ENCODE assay signal across 8 mouse cellular contexts in the genomic region with DNA sequence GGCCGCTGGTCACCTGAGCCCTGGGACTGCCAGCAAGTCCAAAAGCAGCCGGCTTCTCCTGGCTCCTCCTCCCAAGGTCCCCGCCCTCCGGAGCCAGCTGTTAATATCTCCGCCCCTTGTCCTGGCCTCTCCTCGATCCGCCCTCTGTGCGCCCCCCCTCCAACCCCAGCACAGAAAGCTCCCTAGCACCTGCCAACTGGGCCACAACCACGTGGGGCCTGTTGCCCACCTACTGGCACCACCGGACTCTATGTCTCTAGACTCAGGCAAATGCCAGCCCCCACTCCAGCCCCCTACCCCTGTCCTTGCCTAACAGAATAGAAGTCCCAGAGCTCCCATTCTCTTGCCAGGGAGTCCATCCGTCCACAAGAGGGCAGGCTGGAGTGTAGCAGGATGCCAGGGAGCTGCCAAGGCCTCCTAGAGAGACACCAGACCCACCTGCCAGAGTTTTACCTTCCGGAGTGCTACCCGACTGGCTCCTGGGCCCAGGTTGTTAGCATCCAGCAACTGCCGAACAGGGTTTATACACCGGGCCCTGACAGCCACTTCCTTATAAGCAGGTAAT. TPM values are rescaled to one million over a fixed set of nuclear protein-coding genes. Genes with fewer than 3 reads are reported as not detected.
DNase-seq lines count a peak whose midpoint lies in the region; ATAC-seq and TF ChIP-seq lines count a peak whose summit lies in the region.

No protein-coding gene starts in this region.

- peaks cover 27% of the 10 kb centered on the region for H3K4me1 ChIP-seq in embryonic facial prominence, embryonic 10.5 days
- peaks cover 4% of the 10 kb centered on the region; the same call in 1 of the 2 replicates for H3K4me1 ChIP-seq in kidney, adult 2 months (ENCODE audit: control insufficient read depth, insufficient read depth, low read length)
- peaks cover 48% of the 10 kb centered on the region for H3K4me1 ChIP-seq in limb, embryonic 10.5 days
- 0 out of 2 replicates have a peak, but pooled peaks cover 2% of the 10 kb centered on the region for H3K4me1 ChIP-seq in midbrain, embryonic 14.5 days (ENCODE audit: control insufficient read depth, insufficient read depth, low read length)

- TF ChIP-seq POLR2A in kidney, adult 2 months (IDR thresholded peaks at IDR 0.05; ENCODE audit: low read depth, low read length): no peak

- H3K36me3 ChIP-seq in embryonic facial prominence, embryonic 10.5 days (replicated peaks): no peaks in the 10 kb centered on the region
- H3K36me3 ChIP-seq in kidney, adult 2 months (ENCODE audit: control insufficient read depth, insufficient read depth, low read length): no peaks in the 10 kb centered on the region
- no peaks in the 10 kb centered on the region for H3K36me3 ChIP-seq in limb, embryonic 10.5 days
- no peaks in the 10 kb centered on the region for H3K36me3 ChIP-seq in midbrain, embryonic 14.5 days (ENCODE audit: control insufficient read depth, insufficient read depth, low read length)
- no peaks in the 10 kb centered on the region for H3K36me3 ChIP-seq in splenic B cell, adult 2 months (ENCODE audit: control insufficient read depth, insufficient read depth, low read length, poor library complexity, severe bottlenecking)

- no peak overlapping the region for H3K9ac ChIP-seq in midbrain, embryonic 14.5 days (replicated peaks; ENCODE audit: low read length)

- peak overlapping the region; percentile 33 for H3K4me2 ChIP-seq in midbrain, embryonic 14.5 days (ENCODE audit: low read length)

- ATAC-seq in midbrain, embryonic 14.5 days (ENCODE audit: low FRiP score, low TSS enrichment): peak; percentile 50

- peak overlapping the region; percentile 30; the same call in 1 of the 2 replicates for H3K27ac ChIP-seq in embryonic facial prominence, embryonic 10.5 days (replicated peaks)
- H3K27ac ChIP-seq in kidney, adult 2 months (ENCODE audit: insufficient read depth, low read depth, low read length): peak overlapping the region; percentile 65
- peak overlapping the region; percentile 67 for H3K27ac ChIP-seq in limb, embryonic 10.5 days
- no peak overlapping the region for H3K27ac ChIP-seq in midbrain, embryonic 14.5 days (replicated peaks; ENCODE audit: low read depth, low read length)

- peaks cover 30% of the 10 kb centered on the region for H3K27me3 ChIP-seq in embryonic facial prominence, embryonic 10.5 days (replicated peaks; ENCODE audit: low read depth, poor library complexity, severe bottlenecking)
- H3K27me3 ChIP-seq in kidney, adult 2 months (replicated peaks; ENCODE audit: control insufficient read depth, insufficient read depth, low read length): no peaks in the 10 kb centered on the region
- no peaks in the 10 kb centered on the region; the same call in 1 of the 2 replicates for H3K27me3 ChIP-seq in limb, embryonic 10.5 days (ENCODE audit: low read depth, poor library complexity, severe bottlenecking)
- H3K27me3 ChIP-seq in midbrain, embryonic 14.5 days (ENCODE audit: control insufficient read depth, insufficient read depth, low read length): 0 out of 2 replicates have a peak, but pooled peaks cover 12% of the 10 kb centered on the region
- no peaks in the 10 kb centered on the region for H3K27me3 ChIP-seq in splenic B cell, adult 2 months (ENCODE audit: control insufficient read depth, insufficient read depth, low read length, poor library complexity, severe bottlenecking)

- 7% methylated on average over 15 of the region's 15 CpGs for WGBS in embryonic facial prominence, embryonic 10.5 days
- WGBS in kidney, adult 2 months: 7% methylated on average over 15 of the region's 15 CpGs
- WGBS in limb, embryonic 10.5 days: 6% methylated on average over 15 of the region's 15 CpGs
- 10% methylated on average over 15 of the region's 15 CpGs for WGBS in midbrain, embryonic 14.5 days

- peak; percentile 50 to 59 for DNase-seq in urinary bladder, adult 18-20 months (ENCODE audit: low spot score in 2 of 2)
- DNase-seq in urinary bladder, postnatal 10 days (ENCODE audit: low spot score): no peak
- DNase-seq in embryonic facial prominence, embryonic 10.5 days (ENCODE audit: low spot score): peak; percentile 76
- peak; percentile 89 for DNase-seq in heart, adult 18-20 months
- peak; percentile 93 for DNase-seq in kidney, adult 2 months
- DNase-seq in limb, embryonic 10.5 days (ENCODE audit: low spot score): peak; percentile 83
- peak; percentile 84 for DNase-seq in midbrain, embryonic 14.5 days
- DNase-seq in splenic B cell, adult 2 months (ENCODE audit: low read depth, low spot score): peak; percentile 44

- H3K4me3 ChIP-seq in embryonic facial prominence, embryonic 10.5 days: peak overlapping the region; percentile 46
- H3K4me3 ChIP-seq in kidney, adult 2 months (ENCODE audit: insufficient read depth, low read depth, low read length): peak overlapping the region; percentile 58
- H3K4me3 ChIP-seq in limb, embryonic 10.5 days: peak overlapping the region; percentile 46
- H3K4me3 ChIP-seq in midbrain, embryonic 14.5 days (replicated peaks; ENCODE audit: low read depth, low read length): 0 out of 2 replicates have a peak overlapping the region, but pooled peaks have one; percentile 5

- peak; percentile 72 for TF ChIP-seq CTCF in kidney, adult 2 months (conservative IDR thresholded peaks at IDR 0.05; ENCODE audit: insufficient read depth, insufficient read length, low read depth, low read length)

- H3K9me3 ChIP-seq in embryonic facial prominence, embryonic 10.5 days: no peaks in the 10 kb centered on the region
- no peaks in the 10 kb centered on the region for H3K9me3 ChIP-seq in limb, embryonic 10.5 days (replicated peaks)
- H3K9me3 ChIP-seq in midbrain, embryonic 14.5 days (ENCODE audit: control insufficient read depth, low read length): no peaks in the 10 kb centered on the region

RNA-seq across cellular contexts. Expression of a gene that starts 4.9 kb away (rescaled TPM):
- polyA plus RNA-seq in embryonic facial prominence, embryonic 10.5 days (2016; fragmentation: Nextera tagmentation; extraction: Ambion mirVana): 1.6 and 2.1 TPM in 2 replicates
- total RNA-seq in heart, adult 18-20 months (2021): 10 to 100 TPM; 24.2 to 38.0 TPM
- 18.2 and 20.2 TPM in 2 replicates for polyA plus RNA-seq in kidney, adult 2 months (2012; rRNA removed)
- 9.0 and 10.7 TPM in 2 replicates for polyA plus RNA-seq in limb, embryonic 10.5 days (2016; fragmentation: Nextera tagmentation; extraction: Ambion mirVana)
- polyA plus RNA-seq in midbrain, embryonic 14.5 days (2014; fragmentation: Nextera tagmentation; extraction: Ambion mirVana): 0.78 and 1.3 TPM in 2 replicates

Comparison
In these comparisons a context has a peak if more than half of its experiments do, and no peak if none do; other contexts are left out.
1. H3K4me3 ChIP-seq: peak in every context shown above with its lines; median percentile 58 in kidney, adult 2 months; 46 in embryonic facial prominence, embryonic 10.5 days; 46 in limb, embryonic 10.5 days; 5 in midbrain, embryonic 14.5 days.